Mouse (Mus musculus) liver, adult 2 months (tissue): ENCODE measurements around the gene Casp7.

Experiments
- CTCF ChIP-seq: fragments of 200-500 bp; IDR thresholded peaks from 2 replicates; pipeline ENCODE4 v1.5.1; 2011; ENCODE audit warnings: low read depth, low read length, control low read depth
- POLR2A ChIP-seq: fragments of 200-500 bp; IDR thresholded peaks from 2 replicates; pipeline ENCODE4 v1.6.1; 2011; ENCODE audit warnings: low read length, control low read depth; ENCODE audit not compliant: insufficient read depth; ENCODE audit errors: extremely low read depth

- TF ChIP-seq CTCF (peak; percentile 81), POLR2A (no peak)
These were observed 47.6 kb upstream of the Casp7 start for GRCm38 (mm10) chr19:56349295-56349694.
